Mouse (Mus musculus) brown adipose tissue, adult 24 weeks (tissue): ENCODE measurements around the gene Dera. TPM values are rescaled to one million over a fixed set of nuclear protein-coding genes. Genes with fewer than 3 reads are reported as not detected.

Experiments used
- H3K27ac ChIP-seq: fragments of 200-500 bp; replicated peaks from 2 replicates; pipeline ENCODE4 v1.5.1; 2012; ENCODE audit warnings: low read depth, mild to moderate bottlenecking, low read length
- H3K4me1 ChIP-seq: fragments of 200-500 bp; 2 replicates; pipeline ENCODE4 v1.6.1; 2012; ENCODE audit warnings: low read length, mixed read lengths; ENCODE audit not compliant: control insufficient read depth, insufficient read depth, insufficient read length
- H3K4me3 ChIP-seq: fragments of 200-500 bp; 2 replicates; pipeline ENCODE4 v1.5.1; 2012; ENCODE audit warnings: low read depth, mild to moderate bottlenecking, low read length, moderate library complexity; ENCODE audit not compliant: insufficient read depth
- polyA plus RNA-seq: library from polyadenylated mRNA; stranded (reverse); fragments of >200 nt; gene quantifications from 2 replicates; pipeline ENCODE4 v1.2.4, GENCODE M21; 2012; ENCODE audit not compliant: missing spikeins, insufficient read depth, insufficient read length

Gene Dera
- polyA plus RNA-seq, 1 experiment, result 18.9 TPM

DNA sequence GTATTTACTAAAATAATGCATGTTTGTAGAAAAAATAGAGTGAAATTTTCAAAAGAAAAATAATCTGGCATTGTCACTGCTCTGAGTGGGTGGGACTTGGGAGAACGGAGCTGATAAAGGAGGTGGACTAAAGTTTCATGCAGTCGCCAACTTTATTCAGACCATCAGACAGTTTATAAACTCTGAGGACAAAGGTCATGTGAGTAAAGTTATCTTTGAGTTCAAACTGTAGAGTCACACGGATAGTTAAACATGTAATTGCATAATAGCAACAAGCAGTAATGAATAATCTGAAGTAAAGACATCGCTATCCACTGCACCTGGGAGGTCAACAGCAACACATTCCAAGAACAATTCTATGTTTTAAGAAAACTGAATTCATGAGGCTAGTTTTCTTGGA, 9.6 kb upstream of the Dera start:
- Histone ChIP-seq H3K4me3 (no peak overlapping the region), H3K4me1 (no peaks in the 10 kb centered on the region), H3K27ac (no peak overlapping the region)

DNA sequence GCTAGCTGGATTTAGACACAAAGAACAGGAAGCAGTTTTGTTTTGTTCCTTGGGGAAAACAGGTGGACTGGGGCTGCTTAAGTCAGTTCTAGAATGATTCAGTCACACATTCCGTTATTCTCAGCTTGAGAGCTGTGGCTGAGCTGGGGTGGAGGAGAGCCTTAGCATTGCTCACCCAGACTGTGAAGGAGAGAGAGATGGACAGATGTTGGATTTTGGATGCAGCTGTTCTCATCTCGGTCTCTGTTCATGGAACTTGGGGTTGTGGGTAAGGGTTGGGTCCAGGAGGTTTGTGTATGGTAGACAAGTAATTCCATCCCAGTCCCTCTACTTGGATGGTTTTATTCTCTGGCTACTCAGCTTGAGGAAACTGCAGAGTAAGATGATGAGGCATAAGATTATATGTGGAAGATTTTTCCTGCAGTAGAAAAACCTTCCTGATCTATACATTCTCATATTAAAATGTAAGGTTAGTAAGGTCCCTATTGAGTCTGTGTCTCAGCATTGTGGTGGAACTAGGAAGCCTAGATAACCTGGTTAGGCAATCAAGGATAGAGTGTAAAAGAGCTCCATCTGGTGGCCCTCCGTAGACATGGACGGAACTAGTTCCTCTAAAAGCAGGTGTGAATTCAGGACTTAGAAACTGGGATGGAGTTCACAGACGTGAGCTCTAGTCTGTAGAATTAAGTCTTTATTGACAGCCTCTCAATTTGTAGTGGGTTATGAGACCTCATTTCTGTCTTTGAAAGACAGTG, 7.0 kb upstream of the Dera start:
- Histone ChIP-seq H3K4me3 (no peak overlapping the region), H3K4me1 (no peaks in the 10 kb centered on the region), H3K27ac (no peak overlapping the region)

DNA sequence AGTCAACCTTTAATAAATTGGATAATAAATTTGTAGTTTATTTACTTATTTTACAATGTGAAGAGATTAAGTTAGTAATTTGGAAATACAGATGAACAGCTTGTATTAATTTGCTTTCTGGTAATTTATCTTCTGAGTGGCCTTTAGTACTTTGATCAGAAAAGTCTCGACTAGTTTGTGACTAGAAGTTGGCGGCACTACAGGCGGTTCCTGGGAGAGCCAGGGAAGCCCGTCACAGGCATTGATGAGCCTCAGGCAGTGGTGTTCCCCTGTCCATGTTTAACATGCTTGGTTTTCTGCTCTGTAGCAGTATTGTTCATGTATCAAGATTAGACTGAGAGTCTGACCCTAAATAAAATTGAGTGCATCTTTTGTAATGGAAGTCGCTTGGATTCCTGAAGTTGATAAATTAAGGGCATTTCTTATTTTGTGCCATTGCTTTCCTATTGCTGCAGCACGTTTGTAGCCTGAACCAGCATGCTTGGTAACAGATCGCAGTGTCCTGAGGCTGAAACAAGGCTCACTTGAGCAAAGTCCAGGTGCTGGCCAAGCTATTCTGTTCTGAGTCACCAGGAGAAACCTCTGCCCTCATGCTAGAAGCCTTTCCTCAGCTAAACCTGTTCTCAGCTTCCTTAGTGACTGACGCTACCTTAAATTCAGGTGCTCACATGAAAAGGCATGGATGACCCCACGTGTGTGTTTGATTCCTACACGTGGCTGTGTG, 2.6 kb upstream of the Dera start:
- Histone ChIP-seq H3K4me3 (no peak overlapping the region), H3K4me1 (no peaks in the 10 kb centered on the region), H3K27ac (no peak overlapping the region)

DNA sequence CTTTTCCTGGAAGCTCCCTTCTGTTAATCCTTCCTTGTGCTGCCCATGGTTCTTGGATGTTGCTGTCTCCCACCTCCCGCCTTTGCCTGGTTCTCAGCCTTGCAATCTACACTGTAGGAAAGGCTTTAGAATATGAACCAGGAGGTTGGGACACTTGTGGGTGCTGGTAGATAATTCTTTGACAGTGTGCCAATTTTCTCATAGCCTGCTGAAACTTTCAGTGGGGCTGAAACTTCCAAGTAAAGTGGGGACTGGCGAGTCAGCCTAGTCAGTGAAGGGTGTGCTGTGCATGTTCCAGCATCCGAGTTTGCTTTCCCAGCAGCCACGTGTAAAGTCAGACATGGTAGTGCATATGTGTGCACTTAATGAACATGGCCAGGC, 2.1 kb upstream of the Dera start:
- no peaks in the 10 kb centered on the region for H3K4me1 ChIP-seq
- no peak overlapping the region for H3K4me3 ChIP-seq
- H3K27ac ChIP-seq, result no peak overlapping the region

DNA sequence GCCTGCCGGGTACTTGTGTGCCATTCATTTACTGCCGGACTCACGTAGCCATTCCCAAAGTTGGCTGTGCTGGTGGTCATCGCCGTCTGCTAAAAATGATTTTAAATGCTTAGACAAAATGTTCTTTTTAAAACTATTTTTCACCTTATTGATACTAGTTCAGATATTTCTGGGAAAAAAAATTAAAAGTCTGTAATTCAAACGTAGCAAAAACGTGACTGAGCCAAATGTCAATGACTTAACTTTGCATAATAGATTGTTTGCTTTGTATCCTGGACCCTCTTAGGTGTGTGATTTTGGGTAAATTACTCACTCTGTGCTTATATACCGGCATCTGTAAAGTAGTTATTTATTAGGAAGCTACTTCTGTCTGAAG, 499 bp downstream of the Dera start:
- Histone ChIP-seq H3K4me3 (peak overlapping the region; percentile 68), H3K4me1 (no peaks in the 10 kb centered on the region), H3K27ac (no peak overlapping the region)

DNA sequence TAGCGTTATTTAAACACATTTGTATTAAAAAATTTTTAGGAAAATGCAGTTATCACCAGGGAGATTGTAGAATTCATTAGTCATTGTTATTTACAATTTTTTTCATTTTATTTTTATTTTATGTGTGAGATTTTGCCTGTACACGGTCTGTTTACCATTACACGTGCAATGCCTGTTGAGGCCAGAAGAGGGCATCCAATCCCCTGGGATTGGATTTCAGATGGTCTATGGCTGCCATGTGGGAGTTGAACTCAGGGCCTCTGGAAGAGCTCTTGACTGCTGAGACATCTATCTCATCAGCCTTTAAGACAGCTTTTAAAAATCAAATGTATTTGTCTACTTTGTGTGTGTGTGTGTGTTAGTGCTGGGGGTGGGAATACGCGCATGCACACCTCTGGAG, 2.0 kb downstream of the Dera start:
- H3K4me1 ChIP-seq, result no peaks in the 10 kb centered on the region
- no peak overlapping the region for H3K4me3 ChIP-seq
- H3K27ac ChIP-seq, result no peak overlapping the region

DNA sequence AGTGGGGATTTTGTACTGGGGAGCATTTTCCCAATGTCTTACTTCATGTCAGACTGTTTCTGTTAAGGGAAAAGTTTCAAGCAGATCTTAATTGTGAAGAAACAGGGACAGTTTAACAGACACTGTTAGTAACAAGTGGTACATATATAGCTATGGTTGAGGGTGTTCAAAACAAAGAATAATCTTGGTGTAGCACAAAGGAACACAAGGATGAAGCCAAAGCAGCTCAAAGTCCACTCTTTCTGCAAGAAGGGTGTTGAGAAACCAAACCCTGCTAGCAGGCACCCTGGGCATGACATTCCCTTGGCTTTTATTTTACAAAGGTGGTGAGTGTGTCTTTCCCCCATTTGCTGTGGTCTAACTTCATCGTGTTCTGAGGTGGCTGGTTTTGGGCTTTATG, 3.5 kb downstream of the Dera start:
- no peak overlapping the region for H3K4me3 ChIP-seq
- no peak overlapping the region for H3K27ac ChIP-seq
- no peaks in the 10 kb centered on the region for H3K4me1 ChIP-seq

DNA sequence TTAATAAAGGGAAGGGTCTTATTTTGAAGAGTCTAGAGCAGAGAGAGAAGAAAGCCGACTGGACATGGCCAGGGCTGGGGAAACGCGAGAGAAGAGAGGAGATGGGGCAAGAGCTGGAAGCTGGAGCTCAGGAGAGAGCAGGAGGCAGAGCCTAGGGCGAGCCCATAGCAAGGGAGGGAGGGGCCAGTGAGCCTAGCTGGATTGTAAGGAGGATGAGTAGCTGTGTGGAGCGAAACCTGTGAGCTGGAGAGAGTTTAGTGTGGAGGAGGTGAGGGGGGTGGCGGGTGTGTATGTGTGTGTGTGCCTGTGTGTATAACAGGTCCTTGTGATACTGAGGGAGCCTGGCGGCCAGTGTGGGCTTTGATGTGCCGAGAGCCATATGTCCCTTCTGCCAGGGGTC, 5.3 kb downstream of the Dera start:
- Histone ChIP-seq H3K4me1 (no peaks in the 10 kb centered on the region), H3K4me3 (no peak overlapping the region), H3K27ac (no peak overlapping the region)

DNA sequence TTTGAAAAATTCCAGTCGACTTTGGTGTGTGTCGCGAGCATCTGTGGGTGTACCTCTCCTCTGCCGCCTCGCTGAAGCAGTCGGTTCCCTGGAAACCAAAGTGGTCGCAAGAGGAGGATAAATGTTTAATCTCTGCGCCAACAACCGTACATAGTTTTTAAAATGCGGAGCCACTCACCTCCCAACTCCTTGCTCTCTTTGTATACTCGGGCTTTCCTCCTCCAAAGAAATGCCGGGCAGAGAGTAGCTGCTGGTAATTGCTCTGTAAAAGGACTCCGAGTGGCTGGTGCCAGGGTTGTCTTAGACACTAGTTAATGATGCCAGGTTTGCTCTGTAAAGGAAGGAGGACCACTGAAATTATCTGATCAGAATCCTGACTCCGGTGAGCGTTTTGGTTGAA, 6.6 kb downstream of the Dera start:
- no peaks in the 10 kb centered on the region for H3K4me1 ChIP-seq
- H3K27ac ChIP-seq, result no peak overlapping the region
- no peak overlapping the region for H3K4me3 ChIP-seq

DNA sequence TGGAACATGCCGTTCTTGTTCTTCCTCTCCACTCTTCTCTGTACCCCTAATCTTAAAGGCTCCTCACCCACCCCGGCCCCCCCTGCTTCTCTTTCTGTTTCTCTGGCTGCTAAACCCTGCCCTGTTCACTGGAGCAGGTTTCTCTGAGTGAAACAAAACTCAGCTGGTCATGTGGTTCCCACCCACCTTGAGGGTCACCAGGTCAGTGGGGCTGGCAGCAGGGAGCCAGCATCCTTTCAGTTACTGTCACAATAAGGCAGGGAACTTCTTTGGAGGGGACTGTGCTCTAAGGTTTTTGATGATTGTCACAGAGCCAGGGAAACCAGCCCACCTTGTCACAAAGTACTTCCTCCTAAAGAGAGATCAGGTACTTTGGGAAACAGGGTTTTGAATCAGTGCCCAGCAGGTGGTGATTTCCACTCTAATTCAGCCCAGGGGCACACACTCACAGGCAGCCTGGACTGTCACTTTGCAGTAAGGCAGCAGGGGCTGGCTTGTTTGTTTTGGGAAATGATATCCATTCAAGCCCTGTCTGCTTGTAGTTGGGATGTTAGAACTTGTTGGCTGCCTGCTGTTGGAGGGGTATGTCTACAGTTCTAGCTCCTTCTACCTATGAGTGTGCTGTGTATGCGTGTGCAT, 10.3 kb downstream of the Dera start:
- Histone ChIP-seq H3K4me3 (no peak overlapping the region), H3K4me1 (no peaks in the 10 kb centered on the region), H3K27ac (no peak overlapping the region)

DNA sequence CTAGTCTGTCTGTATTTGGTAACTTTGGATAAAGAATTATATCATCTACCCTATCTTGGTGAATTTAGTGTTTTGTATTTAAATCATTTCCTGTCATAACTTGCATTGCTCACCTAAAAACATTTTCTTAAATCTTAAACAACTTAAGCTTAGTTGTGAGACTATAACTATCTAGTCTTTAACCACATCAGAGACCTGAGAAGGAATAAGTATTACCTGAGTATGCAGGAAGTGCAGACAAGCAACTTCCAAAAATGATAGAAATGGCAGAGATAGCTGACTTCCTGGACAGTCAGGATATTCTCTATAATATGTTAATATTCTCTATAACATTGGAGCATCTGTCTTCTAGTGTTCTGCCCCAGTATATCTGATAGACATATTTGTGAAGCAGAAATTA, 11.8 kb downstream of the Dera start:
- Histone ChIP-seq H3K4me1 (no peaks in the 10 kb centered on the region), H3K4me3 (no peak overlapping the region), H3K27ac (no peak overlapping the region)

DNA sequence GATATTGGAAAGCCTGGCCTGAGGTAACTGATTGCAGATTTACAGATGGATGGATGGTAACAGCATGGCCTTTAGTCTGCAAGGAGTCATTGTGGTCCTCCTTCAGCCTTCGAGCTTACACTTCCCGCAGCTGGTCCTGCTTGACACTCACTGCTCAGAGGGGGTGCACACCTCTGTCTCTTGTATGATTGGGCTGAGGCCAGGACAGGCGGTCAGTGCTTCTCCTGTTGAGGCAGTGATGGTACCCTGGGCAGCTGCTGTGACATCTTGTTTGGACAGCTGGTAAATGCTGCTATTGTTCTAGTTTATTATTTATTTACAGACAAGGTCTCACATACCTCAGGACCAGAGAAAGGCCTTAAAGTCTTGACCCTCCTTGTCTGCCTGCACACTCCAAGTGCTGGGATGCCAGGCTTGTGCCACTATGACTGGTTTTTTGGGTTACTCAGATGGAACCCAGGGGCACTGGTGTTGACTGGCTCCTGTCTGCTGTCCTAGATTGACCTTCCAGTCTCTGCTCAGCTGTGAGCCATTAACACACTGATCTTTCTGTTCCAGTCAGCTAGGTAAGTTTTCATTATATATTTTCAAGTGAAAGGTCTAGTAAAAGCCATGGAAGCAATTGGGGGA, 17.4 kb downstream of the Dera start:
- Histone ChIP-seq H3K4me3 (no peak overlapping the region), H3K27ac (no peak overlapping the region), H3K4me1 (no peaks in the 10 kb centered on the region)

DNA sequence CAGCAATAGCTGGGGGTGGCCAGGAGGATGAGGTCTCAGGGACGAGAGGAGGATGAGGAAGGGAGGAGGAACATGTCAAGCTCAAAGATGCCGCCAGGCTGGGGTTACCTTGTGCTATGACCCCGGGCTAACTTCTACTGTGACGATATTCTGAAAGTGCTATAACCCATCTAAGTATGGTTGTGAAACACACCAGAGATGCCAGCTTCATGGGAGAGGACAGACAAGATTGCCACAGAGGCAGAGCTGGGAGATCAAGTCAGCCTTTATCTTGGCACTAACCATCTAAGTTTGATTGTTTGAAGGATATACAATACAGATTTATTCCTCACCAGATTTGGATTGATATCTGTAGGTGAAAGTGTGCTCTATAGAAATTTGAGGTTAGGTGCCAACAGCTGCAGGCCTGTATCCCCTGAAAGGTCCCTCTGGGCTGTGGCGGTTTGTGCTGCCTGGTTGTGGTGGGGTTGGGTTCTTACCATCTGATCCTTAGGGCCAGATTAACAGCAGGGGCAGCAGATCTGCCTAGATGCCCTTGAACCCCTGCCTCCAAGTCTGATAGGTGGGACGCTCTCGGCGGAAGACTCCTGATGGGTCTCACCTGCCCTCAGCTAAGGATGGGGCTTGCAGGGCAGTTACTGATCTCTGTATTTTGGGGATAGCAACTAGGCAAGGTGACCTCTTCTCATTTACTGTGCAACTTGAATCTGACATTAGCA, 18.7 kb downstream of the Dera start:
- no peak overlapping the region for H3K27ac ChIP-seq
- no peaks in the 10 kb centered on the region for H3K4me1 ChIP-seq
- no peak overlapping the region for H3K4me3 ChIP-seq

DNA sequence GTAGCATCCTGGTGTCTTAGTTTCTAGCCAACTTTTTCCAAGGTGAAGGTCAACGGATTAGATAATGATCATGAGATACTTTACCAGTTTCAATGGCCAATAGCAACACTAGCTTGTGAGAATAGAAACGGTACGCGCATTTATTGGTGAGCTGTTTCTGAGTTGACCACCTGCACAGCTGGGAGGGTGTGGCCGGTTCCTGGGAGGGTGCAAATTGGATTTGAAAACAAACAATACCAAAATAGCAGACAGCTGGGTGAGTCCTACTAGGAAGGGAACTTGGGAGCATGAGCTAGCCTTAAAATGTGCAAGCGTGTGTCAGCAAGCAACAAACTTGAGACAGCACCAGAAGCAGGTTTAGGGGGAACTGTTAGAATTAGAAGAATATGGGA, 19.3 kb downstream of the Dera start:
- no peak overlapping the region for H3K27ac ChIP-seq
- H3K4me3 ChIP-seq, result no peak overlapping the region
- no peaks in the 10 kb centered on the region for H3K4me1 ChIP-seq

DNA sequence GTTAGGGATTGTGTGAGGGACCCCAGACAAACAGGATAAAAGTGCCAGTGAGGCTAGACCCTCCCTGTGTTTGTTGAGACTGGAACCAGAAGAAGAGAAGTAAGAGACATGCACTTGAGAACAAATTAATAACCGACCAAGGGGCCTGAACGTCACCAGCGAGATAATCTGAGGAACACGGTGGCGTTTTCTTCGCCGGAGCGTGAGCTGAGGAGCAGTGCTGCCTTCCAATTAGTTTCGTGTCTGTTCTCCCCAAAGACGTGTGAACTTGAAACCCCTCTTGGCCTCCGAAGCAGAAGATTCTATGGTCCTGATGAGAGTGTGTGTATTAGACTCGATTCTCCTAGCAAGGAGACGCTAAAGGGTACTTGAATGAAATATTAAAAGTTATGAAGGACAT, 19.8 kb downstream of the Dera start:
- no peak overlapping the region for H3K4me3 ChIP-seq
- H3K4me1 ChIP-seq, result no peaks in the 10 kb centered on the region
- no peak overlapping the region for H3K27ac ChIP-seq
